Mouse (Mus musculus) sigmoid colon, adult 10 weeks (tissue): Measurements from ENCODE around the gene Serpinb3b. TPM values are rescaled to one million over a fixed set of nuclear protein-coding genes. Genes with fewer than 3 reads are reported as not detected.

ENCODE experiments used
- polyA plus RNA-seq: library from polyadenylated mRNA; stranded (reverse); fragments of 350-450 nt; fragmentation: Illumina TruSeq; extraction: RNeasy Lipid Tissue Mini Kit (QIAGEN cat#74804); gene quantifications from one replicate; pipeline ENCODE4 v1.2.3, GENCODE M21; 2014; ENCODE audit warnings: low read depth, low replicate concordance

Serpinb3b gene
- not detected for polyA plus RNA-seq

DNA sequence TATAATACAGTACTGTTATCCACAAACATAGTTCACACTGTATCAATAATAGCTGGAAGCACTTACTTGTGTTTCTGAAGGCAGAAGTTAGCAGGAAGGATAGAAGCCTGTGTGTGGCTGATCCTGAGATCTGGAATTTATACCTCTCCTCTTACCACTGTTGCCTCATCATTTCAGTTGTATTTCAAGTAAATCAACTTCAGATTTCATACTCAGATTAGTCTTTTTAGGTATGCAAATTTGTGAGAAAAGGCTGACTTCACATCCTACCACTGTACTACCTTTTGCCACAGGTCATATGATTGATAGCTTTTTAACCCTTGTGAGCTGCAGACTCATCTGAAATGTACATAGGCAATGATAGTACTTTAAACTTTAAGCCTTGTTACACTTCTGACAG lies at the start of gene Serpinb3b, which contains the start of gene Serpinb3c:
Gene Serpinb3b (minus strand): TSS at position 101 of the 400 bp plus-strand sequence.
Gene Serpinb3c (minus strand): TSS at position 111 of the 400 bp plus-strand sequence.

Other genes starting within 250 kb of the Serpinb3b start
- gene Serpinb3a, start 226.1 kb downstream of the Serpinb3b start, polyA plus RNA-seq, result not detected
- gene Serpinb3d, start 194.9 kb downstream of the Serpinb3b start, polyA plus RNA-seq, result not detected
- not detected for gene Serpinb3c, start within 50 bp of the Serpinb3b start, polyA plus RNA-seq
- not detected for gene Serpinb11, start 82.8 kb upstream of the Serpinb3b start, polyA plus RNA-seq
- gene Serpinb7, start 121.3 kb upstream of the Serpinb3b start, polyA plus RNA-seq, result not detected
- 9.0 TPM for gene Serpinb2, start 233.1 kb upstream of the Serpinb3b start, polyA plus RNA-seq